Mouse (Mus musculus): ENCODE data around the gene Ccr10.

The Ccr10 gene

GRCm38 (mm10) chr11:101174851-101175628 lies at the start of gene Ccr10:
Ccr10 (minus strand) TSS chr11:101175443.
- no peak for DNase-seq (ENCODE audit: low read depth, low spot score)

DNA sequence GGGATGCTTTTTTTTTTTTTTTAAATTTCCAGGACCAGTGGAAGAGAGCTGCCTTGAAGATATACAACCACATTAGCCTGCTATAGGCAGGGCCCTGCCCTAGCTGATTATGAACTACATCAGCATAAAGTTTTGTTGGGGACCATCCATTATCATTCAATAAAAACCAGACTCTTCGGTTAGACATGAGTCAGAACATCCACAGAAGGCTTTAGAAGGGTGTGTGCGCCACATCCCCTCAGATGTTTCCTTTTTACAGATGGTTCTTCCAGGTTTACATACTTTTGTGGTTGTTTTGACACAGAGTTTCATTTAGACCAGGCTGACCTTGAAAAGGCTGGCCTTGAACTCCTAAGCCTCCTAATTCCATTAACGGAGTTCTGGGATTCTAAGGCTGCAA lies 49.1 kb upstream of the Ccr10 start:
- DNase-seq (ENCODE audit: low read depth, low spot score), result no peak

DNA sequence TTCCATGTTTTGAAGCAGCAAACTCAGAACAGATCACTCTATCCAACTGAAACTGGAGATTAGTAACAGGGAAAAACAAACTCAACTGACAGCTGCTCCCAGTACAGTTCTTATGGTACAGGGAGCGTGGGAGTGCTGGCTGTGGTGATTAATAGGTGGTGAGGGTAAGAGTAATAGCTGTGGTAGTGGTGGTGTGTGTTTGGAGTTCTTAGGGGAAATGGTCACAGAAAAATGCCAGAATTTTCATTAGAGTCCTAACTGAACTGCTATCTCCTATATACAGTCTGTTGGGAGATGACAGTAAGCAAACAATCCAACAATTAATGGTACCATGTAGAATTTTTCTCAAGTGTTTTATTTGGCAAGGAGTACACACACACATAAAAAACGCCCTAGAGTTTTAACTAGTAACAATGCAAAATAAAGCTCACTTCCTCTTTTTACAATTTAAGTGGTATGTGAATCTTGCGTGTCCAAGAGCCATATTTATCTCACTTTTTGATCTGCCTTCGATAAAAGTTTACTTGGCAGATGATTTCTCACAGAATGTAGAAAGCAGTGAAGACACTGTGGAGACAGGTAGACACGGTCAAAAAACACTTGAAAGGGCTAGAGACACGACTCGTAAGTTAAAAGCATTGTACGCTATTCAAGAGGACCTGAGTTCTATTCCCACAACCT lies 46.2 kb upstream of the Ccr10 start:
- no peak for DNase-seq (ENCODE audit: low read depth, low spot score)

DNA sequence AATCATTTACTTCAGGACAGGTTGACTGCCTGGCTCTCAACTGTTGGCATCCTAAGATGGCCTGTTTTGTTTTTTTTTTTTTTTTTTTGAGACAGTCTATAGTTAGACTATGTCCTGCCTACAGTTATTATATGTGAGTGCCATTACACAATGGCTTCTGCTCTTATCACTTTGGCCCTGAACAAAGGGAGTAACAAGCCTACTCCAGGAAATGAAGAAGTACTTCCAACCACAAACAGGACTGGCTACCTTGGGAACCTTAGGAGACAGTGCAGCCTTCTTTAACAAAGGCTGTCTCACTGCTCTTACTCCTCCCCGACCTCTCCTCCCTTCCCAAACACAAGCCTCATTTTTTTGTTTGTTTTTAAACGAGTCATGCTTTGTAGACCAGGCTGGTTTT lies 45.6 kb upstream of the Ccr10 start:
- DNase-seq (ENCODE audit: low read depth, low spot score), result no peak

DNA sequence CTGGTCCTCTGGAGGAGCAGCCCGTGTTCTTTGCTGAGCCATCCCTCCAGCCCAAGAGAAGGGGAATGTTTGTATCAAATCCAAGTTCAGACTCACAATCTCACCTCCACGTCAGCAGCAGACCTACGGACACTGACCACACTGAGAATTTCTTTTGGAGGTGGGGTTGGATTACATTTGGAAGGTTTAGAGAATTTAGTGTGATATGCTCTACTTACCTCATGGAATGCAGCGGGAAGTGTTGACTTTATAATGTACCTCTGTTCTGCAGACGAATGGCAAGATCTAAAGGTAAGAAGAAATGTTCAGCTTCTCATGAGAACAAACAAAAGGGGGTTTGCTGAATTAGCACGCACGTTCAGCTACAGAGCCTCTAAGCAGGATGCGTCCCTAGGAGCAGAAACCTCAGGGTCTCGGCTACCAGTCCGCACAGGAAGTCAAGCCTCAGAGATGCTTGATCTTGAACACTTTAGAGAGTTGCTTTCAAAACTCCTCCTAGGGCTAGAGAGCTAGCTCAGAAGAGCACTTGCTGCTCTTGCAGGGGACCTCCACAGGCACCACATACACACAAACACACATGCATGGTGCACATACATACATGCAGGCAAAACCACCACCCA lies 43.3 kb upstream of the Ccr10 start:
- DNase-seq (ENCODE audit: low read depth, low spot score), result no peak

GRCm38 (mm10) chr11:101216936-101217335 lies 41.7 kb upstream of the Ccr10 start:
- DNase-seq (ENCODE audit: low read depth, low spot score), result no peak

- DNase-seq (ENCODE audit: low read depth, low spot score), result peak; percentile 70
Observed at GRCm38 (mm10) chr11:101211970-101212369, 36.7 kb upstream of the Ccr10 start.

DNA sequence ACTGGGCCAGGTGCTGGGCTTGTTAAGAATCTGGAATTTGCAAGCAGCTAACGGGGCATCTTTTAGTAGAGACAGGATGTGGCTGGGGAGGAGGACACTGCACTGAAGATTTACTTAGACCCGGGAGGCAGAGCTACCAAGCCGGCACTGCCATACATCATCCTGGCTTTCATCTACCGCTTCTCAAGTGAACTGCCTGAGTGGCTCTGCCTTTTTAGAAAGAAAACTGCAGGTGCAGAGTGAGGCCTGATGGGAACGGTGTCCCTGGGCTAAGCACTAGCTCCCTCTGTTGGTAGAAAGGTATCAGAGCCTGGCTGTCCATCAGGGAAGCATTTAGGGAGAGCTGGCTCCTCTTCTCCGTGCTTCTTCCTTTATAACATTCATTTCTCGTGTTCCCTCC lies 25.7 kb upstream of the Ccr10 start:
- peak; percentile 40 for DNase-seq (ENCODE audit: low read depth, low spot score)

DNA sequence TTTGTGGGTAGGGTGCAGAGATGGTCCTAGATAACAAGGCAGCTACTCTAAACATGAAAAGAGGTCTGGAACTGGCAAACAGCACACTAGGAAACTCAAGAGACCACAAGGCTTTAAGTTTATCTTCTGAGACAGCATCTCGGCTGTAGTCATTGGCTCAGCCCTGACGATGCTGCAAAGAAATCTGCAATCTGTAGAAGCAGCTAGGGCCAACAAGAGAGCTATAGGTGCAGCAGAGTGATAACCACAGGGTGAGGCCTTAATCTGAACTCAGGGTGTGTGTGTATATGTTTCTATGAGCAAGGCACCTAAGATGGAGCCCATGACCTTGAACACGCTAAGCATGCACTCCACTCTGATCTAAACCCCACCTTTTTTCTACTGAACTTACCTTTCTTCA lies 24.3 kb upstream of the Ccr10 start:
- DNase-seq (ENCODE audit: low read depth, low spot score), result no peak

DNA sequence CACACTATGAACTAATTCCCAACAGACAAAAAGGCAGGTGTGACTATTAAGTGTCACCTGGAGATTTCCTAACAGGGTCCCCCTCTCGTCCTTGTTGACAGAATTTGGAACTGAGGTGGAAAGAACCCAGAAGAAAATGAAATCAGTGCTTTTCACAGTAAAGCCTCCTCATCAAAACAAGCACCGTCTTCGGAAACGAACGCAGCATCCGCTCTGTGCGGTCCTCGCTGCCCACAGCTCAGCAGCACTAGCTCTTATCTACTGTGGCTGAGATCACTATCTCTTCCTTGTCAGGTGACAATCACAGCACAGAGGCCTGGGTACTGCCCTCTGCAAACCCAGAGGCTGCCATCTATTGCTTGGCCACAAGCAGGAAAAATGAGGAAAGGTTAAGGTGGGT lies 20.9 kb upstream of the Ccr10 start:
- DNase-seq (ENCODE audit: low read depth, low spot score), result no peak

DNA sequence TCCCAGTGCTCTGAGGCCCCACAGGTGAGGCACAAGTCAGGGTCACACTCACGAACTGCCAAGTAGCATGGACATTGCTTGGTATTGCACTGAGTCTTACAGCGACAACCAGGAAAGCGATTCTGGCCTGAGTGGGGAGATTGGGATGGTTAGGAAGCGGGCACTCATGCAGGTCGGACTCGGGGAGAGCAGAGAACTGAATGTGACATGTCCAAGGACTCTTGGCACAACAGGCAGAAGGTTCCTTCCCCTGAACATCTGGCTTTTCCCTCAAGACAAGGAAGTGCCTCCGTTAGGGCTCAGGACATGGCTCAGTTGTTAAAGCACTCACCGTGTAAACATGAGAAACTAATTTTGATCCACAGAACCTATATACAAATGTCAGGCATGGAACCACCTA lies 20.3 kb upstream of the Ccr10 start:
- DNase-seq (ENCODE audit: low read depth, low spot score), result no peak

DNA sequence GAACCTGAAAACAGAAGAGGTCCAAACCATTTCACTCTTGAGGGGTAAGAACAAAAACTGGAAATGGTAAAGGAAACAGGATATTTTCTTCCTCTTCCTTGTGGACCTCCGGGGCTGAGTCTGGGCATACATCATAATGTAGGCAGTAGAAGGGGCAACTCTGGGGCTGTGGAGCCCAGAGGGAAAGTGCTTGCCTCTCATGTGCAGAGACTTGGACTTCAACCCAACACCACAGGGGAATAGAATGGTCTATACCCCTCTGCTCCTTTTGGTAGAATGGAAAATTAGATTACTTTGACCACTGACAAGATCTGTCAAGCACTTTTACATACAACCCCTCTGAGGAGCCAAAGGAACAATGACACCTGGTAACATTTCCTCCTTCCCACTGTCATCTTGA lies 19.9 kb upstream of the Ccr10 start:
- DNase-seq (ENCODE audit: low read depth, low spot score), result no peak

- DNase-seq (ENCODE audit: low read depth, low spot score), result no peak
Observed at GRCm38 (mm10) chr11:101194643-101195042, 19.4 kb upstream of the Ccr10 start.

- no peak for DNase-seq (ENCODE audit: low read depth, low spot score)
Observed at GRCm38 (mm10) chr11:101194137-101194536, 18.9 kb upstream of the Ccr10 start.

DNA sequence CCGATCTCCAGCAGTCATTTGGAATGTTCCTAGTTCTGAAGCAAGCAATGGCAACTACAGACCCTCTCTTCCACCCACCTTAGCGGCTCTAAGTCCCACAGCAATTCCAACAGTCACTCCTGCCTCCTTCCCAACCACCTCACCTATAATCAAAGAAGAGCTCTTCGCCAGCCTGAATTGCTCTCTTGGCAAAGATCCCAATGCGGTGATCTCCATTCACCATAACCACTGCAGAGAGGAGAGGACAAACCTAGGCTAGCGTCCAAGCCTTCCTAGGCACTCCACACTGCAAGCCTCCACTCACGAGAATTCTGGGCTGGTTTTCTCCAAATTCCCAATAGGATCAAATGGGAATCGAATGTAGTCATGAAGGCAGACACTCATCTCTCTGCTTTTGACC lies 17.8 kb upstream of the Ccr10 start:
- no peak for DNase-seq (ENCODE audit: low read depth, low spot score)

DNA sequence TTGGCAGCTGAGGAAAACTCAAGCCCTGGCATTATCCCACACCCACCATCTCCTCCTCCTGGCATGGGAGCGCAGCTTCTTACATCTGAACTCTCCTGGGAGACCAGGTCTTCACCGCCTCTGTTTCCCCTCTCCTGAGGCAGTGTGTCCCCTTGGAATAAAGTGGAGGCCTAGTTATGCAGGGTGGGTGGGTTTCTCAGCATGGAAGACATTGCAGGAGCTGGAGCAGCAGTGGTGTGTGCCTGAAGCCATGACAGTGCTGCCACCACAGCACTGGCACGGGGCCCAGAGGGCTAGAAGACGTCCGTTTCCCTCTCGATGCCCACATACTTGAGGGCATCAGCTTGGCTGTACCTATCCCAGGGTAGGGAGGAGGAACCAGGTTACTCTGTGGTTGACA lies 17.4 kb upstream of the Ccr10 start:
- no peak for DNase-seq (ENCODE audit: low read depth, low spot score)

- DNase-seq (ENCODE audit: low read depth, low spot score), result no peak
Observed at GRCm38 (mm10) chr11:101191919-101192470, 16.8 kb upstream of the Ccr10 start.

- no peak for DNase-seq (ENCODE audit: low read depth, low spot score)
Observed at GRCm38 (mm10) chr11:101190913-101191907, 16.0 kb upstream of the Ccr10 start.

DNA sequence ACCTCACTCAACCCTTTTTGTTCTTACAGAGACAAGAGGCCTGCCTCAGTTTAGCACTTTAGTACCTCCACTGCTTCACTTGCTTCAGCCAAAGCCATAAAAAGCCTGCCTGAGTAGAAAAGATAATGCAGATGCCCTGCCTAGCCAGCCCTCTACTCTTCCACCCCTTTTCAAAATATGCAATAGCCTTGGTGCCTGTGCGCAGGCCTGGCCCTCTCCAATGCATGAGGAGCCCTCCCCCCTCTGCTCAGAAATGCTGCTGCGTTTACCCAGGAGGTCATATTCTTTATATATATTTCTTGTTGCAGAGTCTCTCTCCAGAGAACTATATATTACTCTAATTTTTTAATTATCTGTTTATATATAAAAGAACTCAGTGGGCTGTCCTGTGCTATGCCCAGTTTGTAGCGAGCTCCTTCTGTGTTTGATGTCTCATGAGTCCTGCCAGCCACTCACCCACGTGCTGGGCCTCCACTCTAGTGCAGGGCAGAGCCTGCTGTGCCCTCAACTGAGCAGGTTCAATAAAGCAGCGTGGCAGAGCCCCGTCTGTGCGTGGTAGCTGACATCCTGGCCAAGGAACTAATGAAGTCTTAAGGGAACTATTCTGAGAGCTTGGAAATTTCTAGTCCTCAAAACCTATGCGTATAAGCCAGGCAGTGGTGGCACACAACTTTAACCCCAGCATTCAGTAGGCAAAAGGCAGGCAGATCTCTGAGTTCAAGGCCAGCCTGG lies 15.1 kb upstream of the Ccr10 start:
- no peak for DNase-seq (ENCODE audit: low read depth, low spot score)

DNA sequence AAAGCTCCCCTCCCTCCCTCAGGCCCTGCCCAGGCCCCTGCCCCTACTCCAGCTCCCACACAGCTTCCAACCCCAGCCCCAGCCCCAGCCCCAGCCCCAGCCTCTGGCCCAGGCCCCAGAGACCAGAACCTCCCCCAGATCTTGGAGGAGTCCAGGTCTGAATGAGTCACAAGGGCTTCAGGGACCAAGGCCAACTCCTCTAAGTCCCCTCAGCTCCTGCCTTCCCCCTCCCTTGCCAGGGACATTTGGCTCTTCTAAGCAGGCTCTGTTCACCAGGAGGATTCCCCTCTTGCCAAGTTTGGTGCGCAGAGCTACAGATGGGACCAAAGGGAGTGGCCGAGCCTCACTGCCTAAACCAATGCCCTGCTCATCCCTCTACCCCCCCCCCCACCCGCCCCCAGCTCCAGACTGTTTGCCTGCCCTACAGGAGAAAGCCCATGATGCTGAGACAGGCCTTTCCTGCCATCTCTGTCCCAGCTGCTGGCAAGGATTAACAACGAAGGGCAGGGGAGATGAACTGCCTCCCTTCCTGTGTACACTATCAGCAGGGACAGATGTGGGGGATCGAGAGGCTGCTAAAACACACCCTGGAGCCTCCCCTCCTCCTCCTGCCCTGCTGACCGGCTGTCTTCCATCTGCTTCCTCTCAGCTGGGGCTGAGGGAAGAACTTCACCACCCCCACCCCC lies 14.4 kb upstream of the Ccr10 start:
- DNase-seq (ENCODE audit: low read depth, low spot score), result no peak

Data from retina, postnatal 7 days (tissue).